Mouse (Mus musculus): Measurements from ENCODE around the gene Ptchd1.

DNA sequence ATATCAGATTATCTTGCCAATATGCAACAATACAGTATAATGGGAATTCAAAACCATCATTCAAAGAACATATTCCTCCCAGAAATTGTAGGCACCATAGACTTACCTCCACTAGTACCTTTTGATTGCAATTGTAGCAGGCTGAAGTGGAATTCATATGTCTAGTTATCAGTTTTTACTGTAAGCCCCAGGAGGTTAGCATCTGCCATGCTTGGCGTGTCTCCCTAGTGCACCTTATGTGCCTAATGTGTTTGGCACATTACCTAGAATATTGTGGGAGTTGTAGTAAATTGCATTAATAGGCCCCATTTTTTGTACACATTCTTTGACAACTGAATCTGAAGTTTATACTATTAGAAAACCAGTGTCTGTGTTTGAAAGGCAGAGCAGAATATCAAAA lies 34.4 kb upstream of the Ptchd1 start:
- no peak for TF ChIP-seq CTCF (conservative IDR thresholded peaks at IDR 0.05; ENCODE audit: low read length)
- TF ChIP-seq POU5F1 (IDR thresholded peaks at IDR 0.05; ENCODE audit: borderline replicate concordance, low read length) = no peak
- no peak for TF ChIP-seq NANOG (IDR thresholded peaks at IDR 0.05; ENCODE audit: borderline replicate concordance, low read length)

Data from E14TG2a.4 (cell line).